Mouse (Mus musculus) limb, embryonic 14.5 days (tissue): ENCODE measurements around the gene Vamp4. TPM values are rescaled to one million over a fixed set of nuclear protein-coding genes. Genes with fewer than 3 reads are reported as not detected.

ENCODE experiments used
- ATAC-seq: fragments of 200-750 bp; cut with Nextera tagmentation; 2 replicates; pipeline ENCODE4 v1.8.0; 2017; ENCODE audit warnings: low read depth, moderate number of reproducible peaks, moderate TSS enrichment; ENCODE audit not compliant: low FRiP score
- DNase-seq: peaks from one replicate; pipeline ENCODE4 v3.0.0-alpha.2; 2015; ENCODE audit warnings: low spot score
- H3K27ac ChIP-seq: fragments of 300-500 bp; sonication (generic); replicated peaks from 2 replicates; pipeline ENCODE4 v1.5.1; 2014; ENCODE audit warnings: low read depth, mild to moderate bottlenecking, low read length, moderate library complexity, mixed read lengths
- H3K27me3 ChIP-seq: fragments of 300-500 bp; sonication (generic); 2 replicates; pipeline ENCODE4 v1.6.1; 2014; ENCODE audit warnings: low read length, mixed read lengths; ENCODE audit not compliant: control insufficient read depth, insufficient read depth
- H3K36me3 ChIP-seq: fragments of 300-500 bp; sonication (generic); 2 replicates; pipeline ENCODE4 v1.6.1; 2014; ENCODE audit warnings: mild to moderate bottlenecking, low read length, moderate library complexity, mixed read lengths; ENCODE audit not compliant: control insufficient read depth, insufficient read depth
- H3K4me1 ChIP-seq: fragments of 300-500 bp; sonication (generic); 2 replicates; pipeline ENCODE4 v1.6.1; 2014; ENCODE audit warnings: antibody characterized with exemption, low read length, mixed read lengths; ENCODE audit not compliant: control insufficient read depth, insufficient read depth
- H3K4me2 ChIP-seq: fragments of 300-500 bp; sonication (generic); replicated peaks from 2 replicates; pipeline ENCODE4 v1.6.1; 2014; ENCODE audit warnings: low read depth, mild to moderate bottlenecking, low read length, moderate library complexity; ENCODE audit not compliant: severe bottlenecking
- H3K4me3 ChIP-seq: fragments of 300-500 bp; sonication (generic); replicated peaks from 2 replicates; pipeline ENCODE4 v1.5.1; 2014; ENCODE audit warnings: low read length
- H3K9ac ChIP-seq: fragments of 300-500 bp; sonication (generic); 2 replicates; pipeline ENCODE4 v1.6.1; 2014; ENCODE audit warnings: mild to moderate bottlenecking, low read depth, low read length, moderate library complexity; ENCODE audit not compliant: severe bottlenecking
- H3K9me3 ChIP-seq: fragments of 300-500 bp; sonication (generic); 2 replicates; pipeline ENCODE4 v1.6.1; 2016; ENCODE audit warnings: low read length; ENCODE audit not compliant: control insufficient read depth
- POLR2A ChIP-seq: fragments of 200-500 bp; IDR thresholded peaks from 2 replicates; pipeline ENCODE4 v1.8.0; 2012; ENCODE audit warnings: inconsistent platforms, mild to moderate bottlenecking, moderate library complexity, borderline replicate concordance; ENCODE audit not compliant: insufficient read depth, insufficient read length; ENCODE audit errors: extremely low read depth
- WGBS: fragments of 180-500 bp; shearing (Covaris S2); extraction: QIAGEN DNeasy Blood & Tissue Kit; methylation state at CpG from one replicate; pipeline ENCODE4 v1.1.7; 2014; 5-methylcytosine and 5-hydroxymethylcytosine counted together
- polyA plus RNA-seq, 2 experiments: library from polyadenylated mRNA; depleted of rRNA in 1 of 2; stranded (reverse) in 1 of 2; unstranded in 1 of 2; fragments of >200 nt; fragmentation: Nextera tagmentation in 1 of 2; extraction: Ambion mirVana in 1 of 2; gene quantifications; 2 replicates each; pipeline versions ENCODE4 v1.2.1 to v1.2.3; 2012 to 2014

Gene Vamp4
- polyA plus RNA-seq, 2 experiments, result 47.0 to 68.9 TPM

DNA sequence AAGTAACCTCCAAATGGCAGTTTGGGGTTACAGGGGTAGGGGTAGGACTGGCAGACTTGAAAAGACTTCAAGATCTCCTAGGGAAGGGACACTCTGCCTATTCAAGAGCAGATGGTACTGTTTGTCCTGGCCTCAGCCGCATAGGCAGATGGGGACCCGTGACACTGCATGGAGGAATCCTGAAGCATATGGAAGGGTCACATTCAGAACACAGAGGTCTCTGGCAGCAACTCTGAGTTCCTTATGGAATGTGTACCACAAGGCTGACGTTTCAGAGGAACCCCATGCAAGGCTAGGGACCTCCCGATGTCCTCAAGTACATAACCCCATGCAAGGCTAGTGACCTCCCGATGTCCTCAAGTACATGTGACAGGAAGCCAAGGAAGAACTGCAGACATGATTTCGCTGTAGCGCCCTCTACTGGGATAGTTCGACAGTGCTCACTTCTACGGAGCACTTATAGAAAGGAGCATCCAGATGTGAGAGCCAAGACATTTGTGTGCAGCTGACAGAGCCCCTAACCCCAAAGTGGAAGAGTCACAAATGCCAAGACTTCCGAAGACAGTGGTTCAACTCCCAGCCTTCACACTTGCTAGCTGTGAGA is 75.9 kb downstream of the Vamp4 start:
- 83% methylated on average over 10 of the region's 10 CpGs for WGBS
- TF ChIP-seq POLR2A, result no peak
- no peak overlapping the region for H3K9ac ChIP-seq
- no peaks in the 10 kb centered on the region for H3K36me3 ChIP-seq
- H3K9me3 ChIP-seq, result no peaks in the 10 kb centered on the region
- H3K4me1 ChIP-seq, result no peaks in the 10 kb centered on the region
- DNase-seq, result no peak
- H3K4me2 ChIP-seq, result no peak overlapping the region
- no peak for ATAC-seq
- H3K27me3 ChIP-seq, result no peaks in the 10 kb centered on the region
- no peak overlapping the region for H3K27ac ChIP-seq
- H3K4me3 ChIP-seq, result no peak overlapping the region

DNA sequence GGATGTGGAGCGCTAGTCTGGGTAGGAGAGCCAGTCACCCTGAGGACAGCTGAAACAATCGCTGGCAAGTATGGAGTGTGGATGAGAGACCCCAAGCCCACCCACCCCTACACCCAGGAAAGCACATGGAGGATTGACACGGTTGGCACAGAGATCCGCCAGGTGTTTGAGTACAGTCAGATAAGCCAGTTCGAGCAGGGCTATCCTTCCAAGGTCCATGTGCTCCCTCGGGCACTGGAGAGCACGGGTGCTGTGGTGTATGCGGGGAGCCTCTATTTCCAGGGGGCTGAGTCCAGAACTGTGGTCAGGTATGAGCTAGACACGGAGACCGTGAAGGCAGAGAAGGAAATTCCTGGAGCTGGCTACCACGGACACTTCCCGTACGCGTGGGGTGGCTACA is 78.1 kb downstream of the Vamp4 start:
- no peak overlapping the region for H3K27ac ChIP-seq
- no peak for ATAC-seq

More for the DNA sequence above, 78.1 kb downstream of the Vamp4 start:
- no peaks in the 10 kb centered on the region for H3K9me3 ChIP-seq
- DNase-seq, result no peak
- H3K4me2 ChIP-seq, result no peak overlapping the region
- no peak for TF ChIP-seq POLR2A
- no peak overlapping the region for H3K9ac ChIP-seq
- 94% methylated on average over 14 of the region's 14 CpGs for WGBS
- no peaks in the 10 kb centered on the region for H3K4me1 ChIP-seq
- H3K4me3 ChIP-seq, result no peak overlapping the region
- no peaks in the 10 kb centered on the region for H3K36me3 ChIP-seq
- H3K27me3 ChIP-seq, result no peaks in the 10 kb centered on the region

Other genes with a start within 250 kb of the Vamp4 start
- gene Dnm3, start 92.5 kb upstream of the Vamp4 start, polyA plus RNA-seq (2012; rRNA removed), result 14.7 and 18.0 TPM in 2 replicates
- 21.9 and 27.9 TPM in 2 replicates for gene Dnm3, start 92.5 kb upstream of the Vamp4 start, polyA plus RNA-seq (2014; fragmentation: Nextera tagmentation; extraction: Ambion mirVana)
- 16.3 and 17.9 TPM in 2 replicates for gene Mettl13, start 22.0 kb upstream of the Vamp4 start, polyA plus RNA-seq (2012; rRNA removed)
- 17.0 and 18.3 TPM in 2 replicates for gene Mettl13, start 22.0 kb upstream of the Vamp4 start, polyA plus RNA-seq (2014; fragmentation: Nextera tagmentation; extraction: Ambion mirVana)
- 0.22 and 0.23 TPM in 2 replicates for gene Myoc, start 68.6 kb downstream of the Vamp4 start, polyA plus RNA-seq (2012; rRNA removed)
- gene Myoc, start 68.6 kb downstream of the Vamp4 start, polyA plus RNA-seq (2014; fragmentation: Nextera tagmentation; extraction: Ambion mirVana), result not detected in 2 replicates
- not detected in 2 replicates for gene Myocos, start 87.7 kb downstream of the Vamp4 start, polyA plus RNA-seq (2012; rRNA removed)
- not detected in 2 replicates for gene Myocos, start 87.7 kb downstream of the Vamp4 start, polyA plus RNA-seq (2014; fragmentation: Nextera tagmentation; extraction: Ambion mirVana)
- gene Prrc2c, start 170.0 kb downstream of the Vamp4 start, polyA plus RNA-seq (2012; rRNA removed), result 69.1 and 75.3 TPM in 2 replicates
- gene Prrc2c, start 170.0 kb downstream of the Vamp4 start, polyA plus RNA-seq (2014; fragmentation: Nextera tagmentation; extraction: Ambion mirVana), result 165 and 186 TPM in 2 replicates
- 0.84 and 0.99 TPM in 2 replicates for gene Fmo4, start 243.5 kb downstream of the Vamp4 start, polyA plus RNA-seq (2012; rRNA removed)
- gene Fmo4, start 243.5 kb downstream of the Vamp4 start, polyA plus RNA-seq (2014; fragmentation: Nextera tagmentation; extraction: Ambion mirVana), result 0.76 and 0.80 TPM in 2 replicates